Mouse (Mus musculus) liver, embryonic 14.5 days (tissue): Measurements from ENCODE around the gene Gm48551.

ENCODE experiments used
- CTCF ChIP-seq: IDR thresholded peaks from 2 replicates; pipeline ENCODE4 v1.5.1; 2016; ENCODE audit warnings: antibody characterized with exemption, low read depth, control low read depth
- EP300 ChIP-seq: IDR thresholded peaks from 2 replicates; pipeline ENCODE4 v1.6.1; 2016; ENCODE audit warnings: antibody characterized with exemption, low read depth

- TF ChIP-seq CTCF = peak; percentile 20; the same call in 1 of the 2 replicates
- TF ChIP-seq EP300 = no peak
Observed at GRCm38 (mm10) chr10:81383802-81384604, at the start of gene Gm48551, which contains the start of gene Dohh.
